Comparison of ENCODE assay signal across 18 mouse cellular contexts in genomic region chr5:67852860-67853259, GRCm38 (mm10).
"Had no signal": no experiment of that assay in that cellular context is flagged by ENCODE, and none has a peak within 500 bp of the region (broad histone marks: within the 10 kb centered on the region; RNA-seq: fewer than 3 reads in every experiment).

No protein-coding gene starts in this region.

- H3K27me3 ChIP-seq: lung, embryonic 15.5 days; megakaryocyte, embryonic 14.5 days; neural tube, embryonic 12.5 days; neural tube, embryonic 15.5 days had no signal

- H3K9ac ChIP-seq: liver, embryonic 15.5 days; lung, embryonic 15.5 days; neural tube, embryonic 12.5 days; neural tube, embryonic 15.5 days had no signal

- DNase-seq: kidney, adult 18-20 months; kidney, adult 9 months; kidney, postnatal 14 days; kidney, postnatal 4 days; lung, adult 18-20 months; lung, postnatal 10 days; lung, postnatal 36 days; midbrain, embryonic 14.5 days; right cerebral cortex, postnatal 25 days; thymus, adult 18-20 months; thymus, postnatal 36 days had no signal

- H3K4me1 ChIP-seq: lung, embryonic 15.5 days; neural tube, embryonic 12.5 days had no signal

- H3K36me3 ChIP-seq: liver, embryonic 15.5 days; lung, embryonic 15.5 days; midbrain, embryonic 10.5 days; neural tube, embryonic 12.5 days; neural tube, embryonic 15.5 days had no signal

- H3K4me2 ChIP-seq: liver, embryonic 11.5 days; liver, embryonic 15.5 days; lung, embryonic 15.5 days; neural tube, embryonic 12.5 days; neural tube, embryonic 15.5 days had no signal

- H3K4me3 ChIP-seq: liver, embryonic 15.5 days; lung, embryonic 15.5 days; megakaryocyte, embryonic 14.5 days; midbrain, embryonic 10.5 days; neural tube, embryonic 12.5 days; neural tube, embryonic 15.5 days had no signal

- H3K9me3 ChIP-seq: liver, embryonic 15.5 days; lung, embryonic 15.5 days; megakaryocyte, embryonic 14.5 days; midbrain, embryonic 10.5 days; neural tube, embryonic 12.5 days; neural tube, embryonic 15.5 days had no signal

- H3K27ac ChIP-seq: liver, embryonic 15.5 days; lung, embryonic 15.5 days; midbrain, embryonic 10.5 days; neural tube, embryonic 12.5 days; neural tube, embryonic 15.5 days had no signal
